Mouse (Mus musculus): Measurements from ENCODE around the gene Rac3. TPM values are rescaled to one million over a fixed set of nuclear protein-coding genes. Genes with fewer than 3 reads are reported as not detected.

The Rac3 gene
- polyA plus RNA-seq, 1 experiment: 26.3 TPM

- Histone ChIP-seq H3K4me1 (replicated peaks; ENCODE audit: control insufficient read depth, insufficient read depth, low read length) (no peaks in the 10 kb centered on the region; the same call in 1 of the 2 replicates), H3K27ac (ENCODE audit: control insufficient read depth, insufficient read depth, low read length) (no peak overlapping the region), H3K4me3 (ENCODE audit: control insufficient read depth, insufficient read depth, low read length) (no peak overlapping the region), H3K27me3 (ENCODE audit: control insufficient read depth, insufficient read depth, low read length) (no peaks in the 10 kb centered on the region), H3K36me3 (ENCODE audit: control insufficient read depth, insufficient read depth, low read length) (no peaks in the 10 kb centered on the region)
- DNase-seq: no peak
- WGBS: 87% methylated on average over 1 of the region's 1 CpGs
- TF ChIP-seq CTCF (IDR thresholded peaks at IDR 0.05; ENCODE audit: borderline replicate concordance, control insufficient read depth, extremely low read depth, insufficient read depth, low read length, poor library complexity) (no peak), POLR2A (IDR thresholded peaks at IDR 0.05; ENCODE audit: control insufficient read depth, extremely low read depth, insufficient read depth, low read length, poor library complexity) (no peak)
Observed at GRCm38 (mm10) chr11:120768206-120768605, 46.9 kb downstream of the Rac3 start.

- H3K27ac ChIP-seq (ENCODE audit: control insufficient read depth, insufficient read depth, low read length): no peak overlapping the region
- TF ChIP-seq POLR2A (IDR thresholded peaks at IDR 0.05; ENCODE audit: control insufficient read depth, extremely low read depth, insufficient read depth, low read length, poor library complexity) (no peak), CTCF (IDR thresholded peaks at IDR 0.05; ENCODE audit: borderline replicate concordance, control insufficient read depth, extremely low read depth, insufficient read depth, low read length, poor library complexity) (no peak)
- H3K4me1 ChIP-seq (replicated peaks; ENCODE audit: control insufficient read depth, insufficient read depth, low read length): no peaks in the 10 kb centered on the region
- no peak overlapping the region for H3K4me3 ChIP-seq (ENCODE audit: control insufficient read depth, insufficient read depth, low read length)
- H3K36me3 ChIP-seq (ENCODE audit: control insufficient read depth, insufficient read depth, low read length): no peaks in the 10 kb centered on the region
- 95% methylated on average over 3 of the region's 3 CpGs for WGBS
- no peak for DNase-seq
- no peaks in the 10 kb centered on the region for H3K27me3 ChIP-seq (ENCODE audit: control insufficient read depth, insufficient read depth, low read length)
Observed at GRCm38 (mm10) chr11:120772749-120773148, 51.5 kb downstream of the Rac3 start.

Other genes starting within 250 kb of the Rac3 start
- gene Mrpl12, start 236.9 kb upstream of the Rac3 start, polyA plus RNA-seq (2012; rRNA removed): 89.6 and 92.3 TPM in 2 replicates
- gene Slc25a10, start 229.6 kb upstream of the Rac3 start, polyA plus RNA-seq (2012; rRNA removed): 102 and 103 TPM in 2 replicates
- gene Gcgr, start 190.8 kb upstream of the Rac3 start, polyA plus RNA-seq (2012; rRNA removed): 1.0 TPM in 2 replicates
- gene Mcrip1, start 171.7 kb upstream of the Rac3 start, polyA plus RNA-seq (2012; rRNA removed): 167 and 191 TPM in 2 replicates
- gene Ppp1r27, start 170.3 kb upstream of the Rac3 start, polyA plus RNA-seq (2012; rRNA removed): 5.0 and 6.4 TPM in 2 replicates
- gene P4hb, start 148.2 kb upstream of the Rac3 start, polyA plus RNA-seq (2012; rRNA removed): 125 and 139 TPM in 2 replicates
- 1,184 and 1,219 TPM in 2 replicates for gene Arhgdia, start 139.8 kb upstream of the Rac3 start, polyA plus RNA-seq (2012; rRNA removed)
- gene Alyref, start 123.1 kb upstream of the Rac3 start, polyA plus RNA-seq (2012; rRNA removed): 60.9 and 74.6 TPM in 2 replicates
- gene Anapc11, start 123.0 kb upstream of the Rac3 start, polyA plus RNA-seq (2012; rRNA removed): 127 and 140 TPM in 2 replicates
- 2.2 and 2.8 TPM in 2 replicates for gene Npb, start 113.0 kb upstream of the Rac3 start, polyA plus RNA-seq (2012; rRNA removed)
- 247 and 260 TPM in 2 replicates for gene Pcyt2, start 103.5 kb upstream of the Rac3 start, polyA plus RNA-seq (2012; rRNA removed)
- 169 and 184 TPM in 2 replicates for gene Sirt7, start 96.2 kb upstream of the Rac3 start, polyA plus RNA-seq (2012; rRNA removed)
- 33.6 and 35.5 TPM in 2 replicates for gene Mafg, start 87.9 kb upstream of the Rac3 start, polyA plus RNA-seq (2012; rRNA removed)
- 2.8 and 3.4 TPM in 2 replicates for gene Pycr1, start 77.7 kb upstream of the Rac3 start, polyA plus RNA-seq (2012; rRNA removed)
- 1.2 and 3.2 TPM in 2 replicates for gene Myadml2, start 73.3 kb upstream of the Rac3 start, polyA plus RNA-seq (2012; rRNA removed)
- gene Notum, start 60.3 kb upstream of the Rac3 start, polyA plus RNA-seq (2012; rRNA removed): 0.24 and 0.89 TPM in 2 replicates
- gene Aspscr1, start 48.5 kb upstream of the Rac3 start, polyA plus RNA-seq (2012; rRNA removed): 170 and 183 TPM in 2 replicates
- gene Cenpx, start 7.7 kb upstream of the Rac3 start, polyA plus RNA-seq (2012; rRNA removed): 103 and 112 TPM in 2 replicates
- gene Lrrc45, start 7.5 kb upstream of the Rac3 start, polyA plus RNA-seq (2012; rRNA removed): 69.2 and 77.3 TPM in 2 replicates
- 78.4 and 126 TPM in 2 replicates for gene Dcxr, start 5.8 kb downstream of the Rac3 start, polyA plus RNA-seq (2012; rRNA removed)
- 426 and 617 TPM in 2 replicates for gene Cbr2, start 10.6 kb downstream of the Rac3 start, polyA plus RNA-seq (2012; rRNA removed)
- gene Hmga1b, start 41.3 kb downstream of the Rac3 start, polyA plus RNA-seq (2012; rRNA removed): 3.3 and 4.5 TPM in 2 replicates
- gene Rfng, start 62.7 kb downstream of the Rac3 start, polyA plus RNA-seq (2012; rRNA removed): 87.4 and 102 TPM in 2 replicates
- 171 and 193 TPM in 2 replicates for gene Gps1, start 62.8 kb downstream of the Rac3 start, polyA plus RNA-seq (2012; rRNA removed)
- 65.8 and 70.3 TPM in 2 replicates for gene Dus1l, start 74.9 kb downstream of the Rac3 start, polyA plus RNA-seq (2012; rRNA removed)
- 973 and 1,776 TPM in 2 replicates for gene Fasn, start 103.1 kb downstream of the Rac3 start, polyA plus RNA-seq (2012; rRNA removed)
- 1.6 and 1.7 TPM in 2 replicates for gene Ccdc57, start 211.4 kb downstream of the Rac3 start, polyA plus RNA-seq (2012; rRNA removed)
- 8.0 and 8.5 TPM in 2 replicates for gene Slc16a3, start 227.0 kb downstream of the Rac3 start, polyA plus RNA-seq (2012; rRNA removed)

All from thymus, adult 2 months (tissue).